Mouse (Mus musculus): Measurements from ENCODE around the gene Dpf1.

Dpf1 gene

GRCm38 (mm10) chr7:29309221-29309721, 5.5 kb downstream of the Dpf1 start:
- in situ Hi-C loops (cut with MseI, MboI) = loop anchor here in 1 of 2 experiments (10.0 kb wide), 1 partner anchor 206 kb away; the partner anchor contains the start of gene Sipa1l3

GRCm38 (mm10) chr7:29309749-29310148, 6.0 kb downstream of the Dpf1 start:
- in situ Hi-C loops (cut with MseI, MboI) = loop anchor here in 1 of 2 experiments (10.0 kb wide), 1 partner anchor 205 kb away; the partner anchor contains the start of gene Sipa1l3

GRCm38 (mm10) chr7:29313051-29313450, 9.3 kb downstream of the Dpf1 start:
- in situ Hi-C loops (cut with MseI, MboI) = no loop called here

- in situ Hi-C loops (cut with MseI, MboI) = no loop called here
Measured at GRCm38 (mm10) chr7:29313572-29314261, 10.0 kb downstream of the Dpf1 start.

GRCm38 (mm10) chr7:29314844-29315628, 11.3 kb downstream of the Dpf1 start:
- in situ Hi-C loops (cut with MseI, MboI) = no loop called here

- in situ Hi-C loops (cut with MseI, MboI) = no loop called here
Measured at GRCm38 (mm10) chr7:29316137-29316734, 12.5 kb downstream of the Dpf1 start.

GRCm38 (mm10) chr7:29316976-29317375, 13.2 kb downstream of the Dpf1 start:
- in situ Hi-C loops (cut with MseI, MboI) = no loop called here

GRCm38 (mm10) chr7:29317558-29317957, 13.8 kb downstream of the Dpf1 start:
- in situ Hi-C loops (cut with MseI, MboI) = no loop called here

GRCm38 (mm10) chr7:29318115-29318911, 14.6 kb downstream of the Dpf1 start:
- in situ Hi-C loops (cut with MseI, MboI) = no loop called here

GRCm38 (mm10) chr7:29319337-29320307, 15.9 kb downstream of the Dpf1 start:
- in situ Hi-C loops (cut with MseI, MboI) = no loop called here

GRCm38 (mm10) chr7:29327087-29327486, 23.3 kb downstream of the Dpf1 start:
- in situ Hi-C loops (cut with MseI, MboI) = no loop called here

- in situ Hi-C loops (cut with MseI, MboI) = no loop called here
Measured at GRCm38 (mm10) chr7:29328984-29329383, 25.2 kb downstream of the Dpf1 start.

GRCm38 (mm10) chr7:29334156-29334555, 30.4 kb downstream of the Dpf1 start:
- in situ Hi-C loops (cut with MseI, MboI) = no loop called here

GRCm38 (mm10) chr7:29335276-29335675, 31.5 kb downstream of the Dpf1 start:
- in situ Hi-C loops (cut with MseI, MboI) = no loop called here

- in situ Hi-C loops (cut with MseI, MboI) = no loop called here
Measured at GRCm38 (mm10) chr7:29335841-29336671, 32.3 kb downstream of the Dpf1 start.

- in situ Hi-C loops (cut with MseI, MboI) = no loop called here
Measured at GRCm38 (mm10) chr7:29336795-29337319, 33.1 kb downstream of the Dpf1 start.

- in situ Hi-C loops (cut with MseI, MboI) = no loop called here
Measured at GRCm38 (mm10) chr7:29337766-29338165, 34.0 kb downstream of the Dpf1 start.

GRCm38 (mm10) chr7:29338351-29338919, 34.7 kb downstream of the Dpf1 start:
- in situ Hi-C loops (cut with MseI, MboI) = no loop called here
